Mouse (Mus musculus): ENCODE results near the gene Ttn. TPM values are rescaled to one million over a fixed set of nuclear protein-coding genes. Genes with fewer than 3 reads are reported as not detected.

Ttn gene
- total RNA-seq, 2 experiments from 2014 or later, result 0.02 TPM; not detected in 1

DNA sequence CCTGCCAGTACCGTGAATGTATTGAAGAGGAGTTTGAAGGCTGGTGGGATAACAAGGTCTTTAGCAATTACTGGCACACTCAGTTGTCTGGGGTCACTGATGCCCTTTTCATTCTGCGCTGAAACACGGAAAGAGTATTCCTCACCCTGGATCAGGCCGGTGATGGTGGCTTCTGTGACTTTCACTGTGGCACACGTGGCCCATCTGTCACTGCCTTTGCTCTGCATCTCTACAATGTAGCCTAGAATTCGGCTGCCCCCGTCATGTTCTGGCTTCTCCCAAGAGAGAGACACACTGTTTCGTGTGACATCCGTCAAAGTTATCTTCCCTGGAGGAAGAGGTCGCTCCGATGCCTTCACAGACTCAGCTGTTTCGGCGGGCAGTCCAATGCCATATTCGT lies 233.7 kb downstream of the Ttn start:
- no peak for ATAC-seq (replicated peaks; ENCODE audit: poor library complexity)

- no peak for ATAC-seq (replicated peaks; ENCODE audit: poor library complexity)
Measured at GRCm38 (mm10) chr2:76719650-76720049, 262.7 kb downstream of the Ttn start.

GRCm38 (mm10) chr2:76714984-76715383 lies 267.4 kb downstream of the Ttn start:
- ATAC-seq (replicated peaks; ENCODE audit: poor library complexity), result no peak

- ATAC-seq (replicated peaks; ENCODE audit: poor library complexity), result no peak
Measured at GRCm38 (mm10) chr2:76708512-76708911, 273.8 kb downstream of the Ttn start.

- ATAC-seq (replicated peaks; ENCODE audit: poor library complexity), result no peak
Measured at GRCm38 (mm10) chr2:76705655-76706054, 276.7 kb downstream of the Ttn start.

- no peak for ATAC-seq (replicated peaks; ENCODE audit: poor library complexity)
Measured at GRCm38 (mm10) chr2:76702751-76703150, 279.6 kb downstream of the Ttn start.

DNA sequence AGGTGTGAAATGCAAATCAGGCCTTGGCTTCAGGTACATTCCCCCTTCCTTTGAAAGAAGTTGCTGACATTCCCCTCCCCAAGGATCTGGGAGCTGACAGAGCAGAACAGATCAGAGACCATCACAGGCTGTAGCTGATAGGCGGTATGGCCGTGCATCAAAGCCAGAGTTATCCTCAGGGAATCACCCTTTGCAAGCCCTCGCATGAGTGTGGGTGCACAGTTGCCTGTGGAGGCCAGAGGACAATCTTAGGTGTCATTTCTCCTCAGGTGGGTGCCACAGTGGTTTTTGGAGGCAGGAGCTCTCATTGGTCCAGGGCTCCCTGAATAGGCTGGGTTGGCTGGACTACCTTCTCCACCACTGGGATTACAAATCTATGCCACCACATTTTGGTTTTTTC lies 280.2 kb downstream of the Ttn start:
- ATAC-seq (replicated peaks; ENCODE audit: poor library complexity), result no peak

DNA sequence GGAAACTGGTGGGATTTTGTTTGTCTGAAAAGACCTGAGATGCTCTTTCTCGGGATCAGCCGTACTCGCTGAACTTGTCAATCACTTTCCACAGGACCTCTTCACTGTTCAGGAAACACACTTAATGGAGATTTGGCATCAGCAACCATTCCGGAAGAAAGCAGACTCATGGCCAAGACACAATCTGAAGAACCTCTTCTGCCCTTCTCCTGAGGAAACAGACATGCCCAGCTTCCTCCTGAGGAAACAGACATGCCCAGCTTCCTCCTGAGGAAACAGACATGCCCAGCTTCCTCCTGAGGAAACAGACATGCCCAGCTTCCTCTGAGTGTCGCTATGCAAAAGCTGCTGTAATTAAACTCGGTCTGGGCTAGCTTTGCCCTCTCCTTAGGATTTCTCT lies 287.1 kb downstream of the Ttn start:
- no peak for ATAC-seq (replicated peaks; ENCODE audit: poor library complexity)

- no peak for ATAC-seq (replicated peaks; ENCODE audit: poor library complexity)
Measured at GRCm38 (mm10) chr2:76693765-76694164, 288.6 kb downstream of the Ttn start.

DNA sequence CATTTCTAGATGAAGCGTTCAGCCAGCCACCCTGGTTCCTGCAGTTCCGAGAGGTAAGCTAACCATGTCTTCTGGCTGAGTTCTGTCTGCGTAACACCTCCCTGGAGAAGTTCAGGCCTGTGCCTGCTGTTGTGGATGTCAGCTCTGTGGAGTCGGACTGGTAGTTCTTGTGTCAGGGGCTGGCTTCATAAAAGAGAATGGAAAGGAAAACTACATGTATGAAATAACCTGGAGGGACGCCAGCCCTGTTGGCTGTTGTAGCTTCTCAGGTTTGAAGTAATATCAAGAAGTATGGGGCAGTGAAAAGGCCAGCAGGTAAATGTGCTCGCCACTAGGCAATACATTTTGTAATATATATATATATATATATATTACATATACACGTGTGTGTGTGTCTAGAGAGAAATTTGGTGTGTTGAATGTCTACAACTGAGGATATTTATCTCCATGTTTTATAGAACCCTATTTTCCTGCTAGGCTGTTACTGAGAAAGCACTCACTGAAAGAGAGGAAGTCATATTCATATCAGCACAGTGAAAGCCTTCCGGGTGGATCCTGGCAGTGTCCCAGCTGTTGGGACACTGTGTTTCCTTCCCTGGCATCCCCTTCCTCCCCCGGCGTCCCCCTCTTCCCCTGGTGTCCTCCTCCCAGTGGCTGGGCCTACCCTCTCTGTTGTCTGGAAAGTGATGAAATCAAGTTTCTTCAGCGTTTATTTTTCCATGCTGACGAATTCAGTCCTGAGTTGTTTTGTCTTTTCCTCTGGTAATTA lies 291.7 kb downstream of the Ttn start:
- ATAC-seq (replicated peaks; ENCODE audit: poor library complexity), result peak; percentile 90

GRCm38 (mm10) chr2:76688162-76688561 lies 294.2 kb downstream of the Ttn start:
- ATAC-seq (replicated peaks; ENCODE audit: poor library complexity), result peak; percentile 66

- ATAC-seq (replicated peaks; ENCODE audit: poor library complexity), result no peak
Measured at GRCm38 (mm10) chr2:76687608-76688007, 294.7 kb downstream of the Ttn start.

DNA sequence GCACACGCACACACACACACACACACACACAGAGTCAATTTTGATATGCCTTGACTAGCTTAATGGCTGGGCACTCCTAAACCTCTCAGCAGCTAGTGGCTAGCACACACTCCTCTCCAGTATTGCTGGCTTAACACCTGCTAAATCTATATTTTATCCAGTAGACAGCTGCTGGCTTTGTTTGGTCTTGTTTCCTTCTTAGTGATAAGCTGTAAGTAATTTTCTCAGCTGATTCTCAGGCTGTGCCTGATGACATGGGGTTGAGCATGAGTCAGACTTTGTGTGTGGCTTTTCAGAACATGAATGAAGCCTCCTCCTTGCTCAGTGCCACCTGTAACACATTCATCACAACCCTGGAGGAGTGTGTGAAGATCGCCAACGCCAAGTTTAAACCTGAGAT lies 295.4 kb downstream of the Ttn start:
- ATAC-seq (replicated peaks; ENCODE audit: poor library complexity), result 0 out of 2 replicates have a peak, but pooled peaks have one; percentile 7

- no peak for ATAC-seq (replicated peaks; ENCODE audit: poor library complexity)
Measured at GRCm38 (mm10) chr2:76682301-76682700, 300.0 kb downstream of the Ttn start.

- no peak for ATAC-seq (replicated peaks; ENCODE audit: poor library complexity)
Measured at GRCm38 (mm10) chr2:76676401-76677226, 305.7 kb downstream of the Ttn start.

DNA sequence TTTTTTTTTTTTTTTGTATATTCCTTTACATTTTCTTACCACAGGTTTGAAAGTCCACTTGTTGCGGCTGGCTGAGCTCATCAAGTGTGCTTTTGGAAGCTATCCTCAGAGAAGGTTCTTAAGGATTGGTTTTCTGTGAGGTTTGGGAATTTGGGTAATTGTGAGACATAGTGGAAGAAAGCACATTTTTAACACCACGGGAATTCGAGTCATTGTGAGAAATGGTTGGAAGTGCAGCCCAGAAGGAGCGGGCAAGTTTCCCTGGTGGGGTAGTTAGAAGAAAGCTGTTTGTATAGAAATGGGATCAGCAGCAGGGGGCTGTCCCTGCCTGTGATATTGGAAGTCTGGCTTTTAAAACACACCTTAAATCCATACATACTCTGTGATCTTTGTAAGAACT lies 306.4 kb downstream of the Ttn start:
- no peak for ATAC-seq (replicated peaks; ENCODE audit: poor library complexity)

- no peak for ATAC-seq (replicated peaks; ENCODE audit: poor library complexity)
Measured at GRCm38 (mm10) chr2:76675451-76675850, 306.9 kb downstream of the Ttn start.

DNA sequence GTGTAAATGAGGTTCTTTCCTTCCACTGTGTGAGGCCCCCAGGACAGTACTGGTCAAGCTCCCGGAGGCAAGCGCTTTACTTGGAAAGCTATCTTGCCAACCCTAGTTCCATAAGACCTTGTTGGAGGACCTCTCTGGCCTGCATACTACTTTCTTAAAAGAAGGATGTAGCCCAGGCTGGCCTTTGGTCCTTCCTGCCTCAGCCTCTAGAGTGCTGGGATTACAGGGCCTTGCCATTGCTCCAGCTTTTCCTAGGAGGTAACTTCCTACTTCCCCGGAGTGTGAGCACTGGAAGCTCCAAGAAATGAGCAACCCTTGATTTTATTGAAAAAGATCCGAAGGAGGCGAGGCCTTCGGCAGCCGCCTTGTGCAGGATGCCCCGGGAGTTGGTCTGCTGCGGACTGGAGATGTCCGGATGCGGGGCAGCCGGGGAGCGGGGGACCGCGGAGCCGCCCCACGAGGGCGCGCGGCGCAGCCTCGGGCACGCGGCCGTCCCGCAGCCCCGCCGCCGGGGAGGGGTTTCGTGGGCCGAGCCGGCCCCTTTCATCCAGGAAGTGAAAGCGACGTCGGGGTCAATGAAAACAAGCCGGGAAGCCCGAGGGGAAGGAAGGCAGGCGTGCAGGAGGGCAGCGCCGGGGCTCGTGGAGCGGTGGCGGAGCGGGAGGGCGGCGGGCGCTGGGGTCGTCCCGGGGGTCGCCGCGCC lies 307.5 kb downstream of the Ttn start, which contains the start of gene Plekha3:
Gene Plekha3 (plus strand): TSS at position 557 of the 703 bp plus-strand sequence.
- ATAC-seq (replicated peaks; ENCODE audit: poor library complexity), result peak; percentile 58

- peak; percentile 55 for ATAC-seq (replicated peaks; ENCODE audit: poor library complexity)
Measured at GRCm38 (mm10) chr2:76673472-76674081, 308.8 kb downstream of the Ttn start.

DNA sequence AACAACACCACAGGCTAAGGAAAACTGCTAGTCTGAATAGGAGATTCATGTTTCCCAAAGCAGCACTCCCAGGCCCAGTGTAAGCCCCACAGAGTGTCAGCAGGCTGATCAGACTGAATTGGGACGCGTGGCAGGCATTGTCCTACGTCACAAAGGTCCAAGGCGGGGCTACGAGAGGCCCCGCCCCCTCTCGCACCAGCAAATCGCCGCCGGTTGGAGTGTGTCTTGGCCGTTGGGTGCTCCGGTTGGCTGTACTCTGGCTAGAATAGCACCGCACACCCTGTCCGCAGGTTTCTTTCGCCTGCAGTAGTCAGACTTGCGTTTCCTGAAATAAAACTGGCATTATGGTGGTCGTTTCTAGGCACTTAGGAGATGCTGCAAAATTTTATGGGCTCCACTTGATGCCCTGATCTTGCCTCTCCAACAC lies 309.4 kb downstream of the Ttn start, which contains the start of gene Fkbp7:
Gene Fkbp7 (minus strand): TSS at position 151 of the 427 bp plus-strand sequence.
- ATAC-seq (replicated peaks; ENCODE audit: poor library complexity), result peak; percentile 78

Measured in megakaryocyte progenitor cell, adult 5-6 weeks (primary cell).